Mouse (Mus musculus) layer of hippocampus, adult 9-10 months (tissue): ENCODE measurements at regions not wholly inside any gene's neighbourhood (a gene's known extent, or its start where the extent isn't known, plus 50 kb on each side); places are given as distances from the start of the nearest gene placed in this dataset.

Experiments used
- DNase-seq: peaks from one replicate; pipeline ENCODE4 v3.0.0; 2022; ENCODE audit warnings: low spot score

- DNase-seq: no peak
Observed at GRCm38 (mm10) chr2:106540176-106540575, 152.9 kb upstream of the Mpped2 start.

- DNase-seq: no peak
Observed at GRCm38 (mm10) chr2:106547117-106547516, 146.0 kb upstream of the Mpped2 start.

- DNase-seq: no peak
Observed at GRCm38 (mm10) chr2:106553666-106554065, 139.4 kb upstream of the Mpped2 start.

GRCm38 (mm10) chr2:106561571-106562090 is 131.4 kb upstream of the Mpped2 start:
- DNase-seq: no peak

- no peak for DNase-seq
Observed at GRCm38 (mm10) chr2:106570226-106570625, 122.8 kb upstream of the Mpped2 start.

GRCm38 (mm10) chr2:106571346-106571745 is 121.7 kb upstream of the Mpped2 start:
- DNase-seq: no peak

- no peak for DNase-seq
Observed at GRCm38 (mm10) chr2:106571913-106572312, 121.2 kb upstream of the Mpped2 start.

GRCm38 (mm10) chr2:106576746-106577323 is 116.2 kb upstream of the Mpped2 start:
- DNase-seq: no peak

GRCm38 (mm10) chr2:106578062-106578461 is 115.0 kb upstream of the Mpped2 start:
- no peak for DNase-seq

GRCm38 (mm10) chr2:106580663-106581062 is 112.4 kb upstream of the Mpped2 start:
- DNase-seq: no peak

GRCm38 (mm10) chr2:106621251-106621650 is 71.8 kb upstream of the Mpped2 start:
- no peak for DNase-seq

GRCm38 (mm10) chr2:106622326-106622725 is 70.7 kb upstream of the Mpped2 start:
- DNase-seq: no peak

- DNase-seq: no peak
Observed at GRCm38 (mm10) chr2:106623680-106624079, 69.4 kb upstream of the Mpped2 start.

- no peak for DNase-seq
Observed at GRCm38 (mm10) chr2:106631986-106632385, 61.1 kb upstream of the Mpped2 start.
